Mouse (Mus musculus) liver, postnatal 0 days (tissue): ENCODE data around the gene Nsd1.

Experiments used
- CTCF ChIP-seq: sonication (generic); IDR thresholded peaks from 2 replicates; pipeline ENCODE4 v1.5.1; 2016; ENCODE audit warnings: antibody characterized with exemption, low read depth
- EP300 ChIP-seq: IDR thresholded peaks from 2 replicates; pipeline ENCODE4 v1.6.1; 2016; ENCODE audit warnings: antibody characterized with exemption, low read depth, mild to moderate bottlenecking

- TF ChIP-seq CTCF = no peak
- TF ChIP-seq EP300 = no peak
Observed at GRCm38 (mm10) chr13:55314891-55315412, 105.4 kb downstream of the Nsd1 start.
